ENCODE assay signal across 8 mouse cellular contexts in the genomic region with DNA sequence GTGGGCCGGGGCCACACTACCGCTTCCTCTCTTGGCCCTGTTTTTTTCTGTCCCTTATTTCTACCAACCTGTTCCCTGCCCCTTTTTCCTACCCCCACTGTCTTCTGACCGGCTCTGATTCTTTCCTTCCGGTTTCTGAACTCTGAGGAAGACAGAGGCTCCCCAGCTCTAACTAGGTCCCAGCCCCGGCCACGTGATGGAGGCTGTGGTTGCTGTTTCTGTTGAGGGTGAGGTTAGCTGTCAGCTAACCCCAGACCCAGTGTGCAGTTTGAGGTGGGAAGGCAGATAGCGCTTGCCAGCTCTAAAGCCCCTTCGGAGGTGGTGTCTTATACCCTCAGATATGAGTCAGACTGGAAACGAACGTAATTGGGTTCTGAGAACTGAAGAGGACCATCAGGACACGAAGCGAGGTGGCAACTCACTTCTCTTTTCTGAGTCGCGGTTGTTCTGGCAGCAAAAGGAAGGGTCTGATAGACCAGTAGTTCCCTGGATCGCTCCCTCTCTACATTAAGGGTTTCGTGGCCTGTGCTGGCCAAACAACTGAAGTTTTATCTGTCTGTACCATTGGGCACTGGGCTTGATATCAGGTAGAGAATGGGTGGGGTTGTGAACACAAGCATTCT. TPM values are rescaled to one million over a fixed set of nuclear protein-coding genes. Genes with fewer than 3 reads are reported as not detected.
DNase-seq lines count a peak whose midpoint lies in the region; ATAC-seq lines count a peak whose summit lies in the region.

No protein-coding gene starts in this region.

- H3K4me2 ChIP-seq in heart, embryonic 13.5 days, result peak overlapping the region; percentile 80

- peak overlapping the region; percentile 69 for H3K9ac ChIP-seq in heart, embryonic 13.5 days

- H3K4me1 ChIP-seq in heart, embryonic 13.5 days, result peaks cover 9% of the 10 kb centered on the region

- intact Hi-C loops in left cerebral cortex, postnatal 25 days (cut with DNase I), result no loop called here

- H3K27me3 ChIP-seq in heart, embryonic 13.5 days (replicated peaks), result no peaks in the 10 kb centered on the region; the same call in 1 of the 2 replicates

- peak; percentile 74 for ATAC-seq in common myeloid progenitor, adult 5-6 weeks (replicated peaks; ENCODE audit: low read depth, poor library complexity, severe bottlenecking)
- no peak for ATAC-seq in heart, embryonic 13.5 days (ENCODE audit: extremely low read depth, insufficient number of reproducible peaks, low FRiP score, low TSS enrichment)
- ATAC-seq in megakaryocyte progenitor cell, adult 5-6 weeks (replicated peaks; ENCODE audit: poor library complexity), result peak; percentile 62

- no peaks in the 10 kb centered on the region; the same call in 1 of the 2 replicates for H3K36me3 ChIP-seq in heart, embryonic 13.5 days

- H3K9me3 ChIP-seq in heart, embryonic 13.5 days, result no peaks in the 10 kb centered on the region

- peak; percentile 97 for DNase-seq in heart, adult 11 months
- no peak for DNase-seq in heart, postnatal 4 days
- peak; percentile 50 to 54 for DNase-seq in left cerebral cortex, postnatal 25 days (ENCODE audit: low spot score in 2 of 2)
- peak; percentile 64 to 80 for DNase-seq in spleen, postnatal 4 days (ENCODE audit: low spot score in 2 of 2)
- DNase-seq in cerebellum, postnatal 10 days, result no peak

- no peak overlapping the region for H3K27ac ChIP-seq in heart, embryonic 13.5 days (replicated peaks)

- peak overlapping the region; percentile 55 for H3K4me3 ChIP-seq in heart, embryonic 13.5 days

- WGBS in heart, embryonic 13.5 days, result 51% methylated on average over 16 of the region's 16 CpGs

RNA-seq across cellular contexts. Expression of gene Trpv2, which starts 2.4 kb away (rescaled TPM):
- total RNA-seq in heart, postnatal 4 days (2021), result 1 to 10 TPM; 3.0 to 3.2 TPM
- 13.0 and 15.9 TPM in 2 replicates for total RNA-seq in common myeloid progenitor, adult 5-6 weeks (2017)
- polyA plus RNA-seq in heart, embryonic 13.5 days (2015; fragmentation: Nextera tagmentation; extraction: Ambion mirVana), result 3.4 and 4.7 TPM in 2 replicates
- total RNA-seq in left cerebral cortex, postnatal 25 days (2021), result 10 to 100 TPM; 16.6 to 18.7 TPM
- 9.0 and 13.9 TPM in 2 replicates for total RNA-seq in megakaryocyte progenitor cell, adult 5-6 weeks (2015)
- total RNA-seq in megakaryocyte progenitor cell, adult 5-6 weeks (2017), result 10.5 and 12.9 TPM in 2 replicates

RNA-seq across cellular contexts. Expression of gene Ubb, which starts 25.7 kb away (rescaled TPM):
- 100 to 1,000 TPM; 828 to 847 TPM for total RNA-seq in heart, postnatal 4 days (2021)
- total RNA-seq in common myeloid progenitor, adult 5-6 weeks (2017), result 1,111 and 1,232 TPM in 2 replicates
- polyA plus RNA-seq in heart, embryonic 13.5 days (2015; fragmentation: Nextera tagmentation; extraction: Ambion mirVana), result 2,701 and 2,883 TPM in 2 replicates
- 1,000 to 10,000 TPM; 1,728 to 1,830 TPM for total RNA-seq in left cerebral cortex, postnatal 25 days (2021)
- 1,569 and 1,579 TPM in 2 replicates for total RNA-seq in megakaryocyte progenitor cell, adult 5-6 weeks (2015)
- 1,004 and 1,153 TPM in 2 replicates for total RNA-seq in megakaryocyte progenitor cell, adult 5-6 weeks (2017)

RNA-seq across cellular contexts. Expression of gene Cenpv, which starts 37.6 kb away (rescaled TPM):
- total RNA-seq in heart, postnatal 4 days (2021), result 10 to 100 TPM; 23.8 to 25.7 TPM
- total RNA-seq in common myeloid progenitor, adult 5-6 weeks (2017), result 13.4 and 18.7 TPM in 2 replicates
- polyA plus RNA-seq in heart, embryonic 13.5 days (2015; fragmentation: Nextera tagmentation; extraction: Ambion mirVana), result 16.4 and 16.7 TPM in 2 replicates
- 10 to 100 TPM; 41.4 to 44.3 TPM for total RNA-seq in left cerebral cortex, postnatal 25 days (2021)
- 44.5 and 46.9 TPM in 2 replicates for total RNA-seq in megakaryocyte progenitor cell, adult 5-6 weeks (2015)
- 13.6 and 25.4 TPM in 2 replicates for total RNA-seq in megakaryocyte progenitor cell, adult 5-6 weeks (2017)

Comparison
In these comparisons a context has a peak if more than half of its experiments do, and no peak if none do; other contexts are left out.
1. DNase-seq: peak in heart, adult 11 months (single experiment), left cerebral cortex, postnatal 25 days (2 of 2) and spleen, postnatal 4 days (2 of 2); none in heart, postnatal 4 days (single experiment) and cerebellum, postnatal 10 days (0 of 2).